Mouse (Mus musculus): ENCODE data around the gene Iqschfp.

DNA sequence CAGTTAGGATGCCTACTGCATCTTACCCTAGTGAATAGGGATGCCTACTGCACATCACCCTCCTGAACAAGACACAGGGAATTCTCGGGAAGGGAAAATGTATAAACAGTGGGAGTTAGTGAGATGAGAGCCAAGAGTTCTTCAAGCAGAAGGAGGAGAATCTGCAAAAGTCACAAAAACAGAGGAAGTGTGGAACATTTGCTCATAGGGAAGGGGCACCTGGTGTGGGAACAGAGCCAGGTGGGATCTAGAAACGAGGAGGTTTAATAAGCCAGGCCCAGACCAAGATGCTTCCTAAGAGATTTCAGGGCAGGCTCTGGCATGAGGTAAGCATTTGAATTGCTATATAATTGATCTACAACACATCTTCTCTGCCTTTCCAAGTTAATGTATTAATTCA is 358.6 kb downstream of the Iqschfp start:
- TF ChIP-seq POLR2A (IDR thresholded peaks at IDR 0.05; ENCODE audit: insufficient read depth, low read depth, low read length), result no peak
- no peak for TF ChIP-seq CTCF (IDR thresholded peaks at IDR 0.05; ENCODE audit: insufficient read depth, low read depth, low read length)
